Mouse (Mus musculus) MEL (cell line): ENCODE measurements around the gene Usp18. TPM values are rescaled to one million over a fixed set of nuclear protein-coding genes. Genes with fewer than 3 reads are reported as not detected.

ENCODE experiments used
- DNase-seq: peaks from one replicate; pipeline ENCODE4 v3.0.0; 2011; ENCODE audit warnings: low read depth, low spot score
- H3K27ac ChIP-seq: 2 replicates; pipeline ENCODE4 v1.5.1; 2012; ENCODE audit warnings: low read depth, mild to moderate bottlenecking, control low read depth, low read length, moderate library complexity; ENCODE audit not compliant: control insufficient read depth
- H3K27me3 ChIP-seq, 2 experiments: fragments of 150-350 bp in 1 of 2; sonication (generic) in 1 of 2; 2 replicates each; pipeline ENCODE4 v1.6.1; 2012; ENCODE audit warnings: low read length in 2 of 2, mild to moderate bottlenecking in 2 of 2, improper control_type of control experiment in 1 of 2, moderate library complexity in 1 of 2; ENCODE audit not compliant: insufficient read depth in 2 of 2, control insufficient read depth in 1 of 2
- H3K36me3 ChIP-seq, 2 experiments: 2 replicates each; pipeline ENCODE4 v1.6.1; 2012 to 2014; ENCODE audit warnings: low read length in 2 of 2, improper control_type of control experiment in 1 of 2, inconsistent platforms in 1 of 2, mild to moderate bottlenecking in 1 of 2; ENCODE audit not compliant: insufficient read depth in 2 of 2, control insufficient read depth in 1 of 2
- H3K4me1 ChIP-seq, 2 experiments: fragments of 150-350 bp in 1 of 2; sonication (generic) in 1 of 2; 2 replicates each; pipeline ENCODE4 v1.6.1; 2012; ENCODE audit warnings: low read length in 2 of 2, improper control_type of control experiment in 1 of 2, mild to moderate bottlenecking in 1 of 2; ENCODE audit not compliant: insufficient read depth in 2 of 2, control insufficient read depth in 1 of 2
- H3K4me3 ChIP-seq, 2 experiments: fragments of 150-350 bp in 1 of 2; sonication (generic) in 1 of 2; 2 replicates each; pipeline ENCODE4 v1.5.1; 2012; ENCODE audit warnings: low read depth in 2 of 2, low read length in 2 of 2, mild to moderate bottlenecking in 2 of 2, moderate library complexity in 2 of 2, control low read depth in 1 of 2, improper control_type of control experiment in 1 of 2; ENCODE audit not compliant: control insufficient read depth in 1 of 2, insufficient read depth in 1 of 2
- H3K79me2 ChIP-seq: 2 replicates; pipeline ENCODE4 v1.6.1; 2012; ENCODE audit warnings: mild to moderate bottlenecking, low read length, moderate library complexity; ENCODE audit not compliant: control insufficient read depth, poor library complexity, insufficient read depth
- H3K9ac ChIP-seq: 2 replicates; pipeline ENCODE4 v1.6.1; 2012; ENCODE audit warnings: low read depth, mild to moderate bottlenecking, control low read depth, low read length, moderate library complexity; ENCODE audit not compliant: control insufficient read depth, poor library complexity, severe bottlenecking
- H3K9me3 ChIP-seq: fragments of 150-350 bp; sonication (generic); replicated peaks from 2 replicates; pipeline ENCODE4 v1.6.1; 2012; ENCODE audit warnings: mild to moderate bottlenecking, low read length, improper control_type of control experiment, moderate library complexity; ENCODE audit not compliant: insufficient read depth
- BHLHE40 ChIP-seq: IDR thresholded peaks from 2 replicates; pipeline ENCODE4 v1.6.1; 2012; ENCODE audit warnings: low read depth, mild to moderate bottlenecking, inconsistent platforms, low read length, improper control_type of control experiment, borderline replicate concordance
- CHD1 ChIP-seq: IDR thresholded peaks from 2 replicates; pipeline ENCODE4 v1.6.1; 2012; ENCODE audit warnings: low read depth, mild to moderate bottlenecking, inconsistent platforms, low read length, improper control_type of control experiment
- E2F4 ChIP-seq: IDR thresholded peaks from 2 replicates; pipeline ENCODE4 v1.6.1; 2011; ENCODE audit warnings: low read depth, low read length, improper control_type of control experiment, borderline replicate concordance
- ELF1 ChIP-seq: IDR thresholded peaks from 2 replicates; pipeline ENCODE4 v1.6.1; 2014; ENCODE audit warnings: low read depth, mild to moderate bottlenecking, inconsistent platforms, low read length, improper control_type of control experiment, moderate library complexity
- EP300 ChIP-seq, 2 experiments: IDR thresholded peaks; 2 replicates each; pipeline ENCODE4 v1.6.1; 2011; ENCODE audit warnings: improper control_type of control experiment in 2 of 2, low read length in 2 of 2, low read depth in 1 of 2, mild to moderate bottlenecking in 1 of 2
- ETS1 ChIP-seq: IDR thresholded peaks from 2 replicates; pipeline ENCODE4 v1.6.1; 2012; ENCODE audit warnings: low read depth, mild to moderate bottlenecking, inconsistent platforms, low read length, improper control_type of control experiment, moderate library complexity
- GABPA ChIP-seq: IDR thresholded peaks from 2 replicates; pipeline ENCODE4 v1.6.1; 2012; ENCODE audit warnings: low read depth, mild to moderate bottlenecking, inconsistent platforms, low read length, improper control_type of control experiment, moderate library complexity
- GATA1 ChIP-seq: IDR thresholded peaks from 2 replicates; pipeline ENCODE4 v1.6.1; 2011; ENCODE audit warnings: low read depth, low read length, improper control_type of control experiment
- JUND ChIP-seq: IDR thresholded peaks from 2 replicates; pipeline ENCODE4 v1.6.1; 2011; ENCODE audit warnings: low read depth, mild to moderate bottlenecking, improper control_type of control experiment, low read length
- MAZ ChIP-seq: IDR thresholded peaks from 2 replicates; pipeline ENCODE4 v1.6.1; 2012; ENCODE audit warnings: low read depth, mild to moderate bottlenecking, inconsistent platforms, low read length, improper control_type of control experiment
- MEF2A ChIP-seq: IDR thresholded peaks from 2 replicates; pipeline ENCODE4 v1.6.1; 2014; ENCODE audit warnings: low read depth, mild to moderate bottlenecking, inconsistent platforms, low read length, improper control_type of control experiment; ENCODE audit not compliant: poor library complexity, insufficient replicate concordance, severe bottlenecking; ENCODE audit errors: extremely low read depth
- NRF1 ChIP-seq: IDR thresholded peaks from 2 replicates; pipeline ENCODE4 v1.6.1; 2014; ENCODE audit warnings: low read depth, mild to moderate bottlenecking, inconsistent platforms, low read length, improper control_type of control experiment, moderate library complexity; ENCODE audit not compliant: poor library complexity, insufficient read depth, severe bottlenecking
- POLR2A ChIP-seq, 2 experiments: IDR thresholded peaks; 2 replicates each; pipeline ENCODE4 v1.6.1; 2011 to 2012; ENCODE audit warnings: low read length in 2 of 2, mild to moderate bottlenecking in 2 of 2, control low read depth in 1 of 2, improper control_type of control experiment in 1 of 2, low read depth in 1 of 2, moderate library complexity in 1 of 2; ENCODE audit not compliant: control insufficient read depth in 1 of 2, insufficient read depth in 1 of 2, poor library complexity in 1 of 2
- RCOR1 ChIP-seq: IDR thresholded peaks from 2 replicates; pipeline ENCODE4 v1.6.1; 2012; ENCODE audit warnings: low read depth, mild to moderate bottlenecking, inconsistent platforms, low read length, improper control_type of control experiment
- SIN3A ChIP-seq: IDR thresholded peaks from 2 replicates; pipeline ENCODE4 v1.6.1; 2012; ENCODE audit warnings: low read length, improper control_type of control experiment, inconsistent platforms
- SMC3 ChIP-seq: IDR thresholded peaks from 2 replicates; pipeline ENCODE4 v1.6.1; 2011; ENCODE audit warnings: low read depth, low read length, improper control_type of control experiment
- TBP ChIP-seq: IDR thresholded peaks from 2 replicates; pipeline ENCODE4 v1.8.0; 2011; ENCODE audit warnings: low read depth, low read length, improper control_type of control experiment
- UBTF ChIP-seq: IDR thresholded peaks from 2 replicates; pipeline ENCODE4 v1.6.1; 2012; ENCODE audit warnings: low read depth, mild to moderate bottlenecking, inconsistent platforms, low read length, improper control_type of control experiment, moderate library complexity, borderline replicate concordance; ENCODE audit not compliant: insufficient read depth
- USF1 ChIP-seq: IDR thresholded peaks from 2 replicates; pipeline ENCODE4 v1.6.1; 2014; ENCODE audit warnings: low read depth, mild to moderate bottlenecking, inconsistent platforms, low read length, improper control_type of control experiment, moderate library complexity
- ZC3H11A ChIP-seq: IDR thresholded peaks from 2 replicates; pipeline ENCODE4 v1.6.1; 2012; ENCODE audit warnings: low read depth, mild to moderate bottlenecking, inconsistent platforms, low read length, improper control_type of control experiment
- ZKSCAN1 ChIP-seq: IDR thresholded peaks from 2 replicates; pipeline ENCODE4 v1.6.1; 2012; ENCODE audit warnings: low read depth, mild to moderate bottlenecking, inconsistent platforms, low read length, improper control_type of control experiment, moderate library complexity
- ZNF384 ChIP-seq: IDR thresholded peaks from 2 replicates; pipeline ENCODE4 v1.6.1; 2012; ENCODE audit warnings: low read depth, mild to moderate bottlenecking, inconsistent platforms, low read length, improper control_type of control experiment
- polyA plus RNA-seq, 2 experiments: library from polyadenylated mRNA; stranded (reverse) in 1 of 2; unstranded in 1 of 2; fragments of >175 nt in 1 of 2; fragments of >200 nt in 1 of 2; gene quantifications; 2 replicates each; pipeline versions ENCODE4 v1.2.1 to v1.2.4; 2012; ENCODE audit warnings: low replicate concordance in 2 of 2, low read depth in 1 of 2; ENCODE audit not compliant: insufficient read length in 2 of 2, insufficient read depth in 1 of 2, missing spikeins in 1 of 2
- total RNA-seq: library from RNA; depleted of rRNA; stranded (reverse); fragments of 300-350 nt; gene quantifications from 2 replicates; pipeline ENCODE4 v1.2.3, GENCODE M21; 2012

The Usp18 gene
- total and polyA plus RNA-seq, 3 experiments = 0.71 to 0.85 TPM; not detected in 1

DNA sequence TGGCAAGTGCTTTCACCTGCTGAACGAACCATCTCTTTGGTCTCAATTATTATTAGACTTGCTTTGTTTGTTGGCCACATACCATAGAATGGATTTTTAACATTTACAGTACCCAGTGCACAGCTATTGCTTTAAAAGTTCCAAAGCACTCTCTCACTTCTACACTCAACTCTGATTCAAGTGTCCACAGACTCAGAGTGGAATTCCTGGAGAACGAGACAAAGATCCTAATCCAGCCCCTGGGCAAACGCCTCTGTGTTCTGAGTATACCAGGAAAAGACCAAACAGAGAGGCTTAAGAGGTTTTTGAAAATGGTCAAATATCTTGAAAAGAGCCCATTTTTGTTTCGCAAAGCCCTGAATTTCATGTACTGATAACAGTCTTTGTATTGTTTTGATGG, 32.7 kb upstream of the Usp18 start:
- Histone ChIP-seq H3K4me1 (peaks cover 6 to 29% of the 10 kb centered on the region in 2 experiments), H3K9ac (no peak overlapping the region), H3K4me3 (no peak overlapping the region), H3K27ac (no peak overlapping the region), H3K79me2 (no peaks in the 10 kb centered on the region), H3K9me3 (no peaks in the 10 kb centered on the region), H3K27me3 (no peaks in the 10 kb centered on the region), H3K36me3 (peaks cover 0 to 24% of the 10 kb centered on the region in 2 experiments; a peak in 2 of 4 replicates)
- TF ChIP-seq TBP (no peak), SIN3A (no peak), GABPA (no peak), E2F4 (no peak), UBTF (no peak), ZKSCAN1 (no peak), POLR2A (IDR thresholded peaks at IDR 0.05; ENCODE audit: control insufficient read depth in 1 of 2, insufficient read depth in 1 of 2, low read depth in 1 of 2, low read length in 2 of 2, poor library complexity in 1 of 2) (no peak), MEF2A (no peak), GATA1 (no peak), RCOR1 (no peak), BHLHE40 (no peak), ELF1 (no peak), JUND (no peak)
- DNase-seq = no peak

DNA sequence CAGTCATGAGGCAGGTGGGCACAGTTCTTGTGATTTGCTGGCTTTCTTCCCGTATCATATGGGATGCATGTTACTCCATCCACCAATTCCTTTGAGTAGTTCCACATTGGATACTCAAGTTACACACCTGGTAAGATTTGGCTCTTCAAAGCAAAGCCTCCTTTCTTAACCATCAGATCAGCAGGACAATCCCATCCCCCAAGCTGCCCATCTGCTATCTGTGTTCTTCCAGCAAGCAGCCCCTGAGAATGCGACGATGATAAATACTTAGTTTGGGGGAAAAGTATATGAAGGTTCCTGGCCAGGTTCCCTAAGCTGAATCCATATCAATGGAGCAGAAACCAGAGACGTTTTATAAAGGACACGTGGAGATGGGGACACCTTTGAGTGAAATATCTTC, 31.5 kb upstream of the Usp18 start:
- no peaks in the 10 kb centered on the region for H3K27me3 ChIP-seq

DNA sequence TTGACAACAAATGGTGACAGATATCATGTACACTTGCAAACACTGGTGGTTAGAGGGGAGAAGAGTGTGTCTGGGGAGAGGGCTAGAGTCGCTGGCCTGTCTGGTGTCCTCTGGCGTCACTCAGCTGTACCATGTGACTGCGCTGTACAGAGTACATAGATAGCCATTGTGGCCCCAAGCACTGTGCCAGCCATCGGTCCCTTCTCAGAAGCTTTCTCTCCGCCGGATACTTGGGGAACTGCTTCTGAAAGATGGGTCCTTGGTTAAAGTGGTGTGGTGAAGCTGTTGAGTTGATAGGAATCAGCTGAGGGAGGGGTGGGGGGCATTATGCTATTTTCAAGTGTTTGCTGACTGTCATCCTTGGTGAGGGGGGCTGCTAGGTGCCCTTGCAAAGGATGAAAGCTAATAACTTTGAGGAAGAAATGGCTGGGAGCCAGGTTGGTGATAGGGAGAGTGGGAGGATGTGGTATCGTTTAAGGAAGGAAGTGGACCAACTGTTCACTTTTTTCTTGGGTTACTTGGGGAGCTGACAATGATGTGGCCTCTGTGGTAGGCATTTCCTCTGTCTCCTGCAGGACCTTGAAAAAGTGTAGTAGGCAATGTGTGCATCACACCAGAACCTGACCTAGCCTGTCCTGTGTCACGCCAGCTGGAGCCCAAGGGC, 30.9 kb upstream of the Usp18 start:
- Histone ChIP-seq H3K79me2 (no peaks in the 10 kb centered on the region), H3K4me3 (no peak overlapping the region; a peak in 2 of 4 replicates), H3K36me3 (peaks cover 0 to 24% of the 10 kb centered on the region in 2 experiments; a peak in 2 of 4 replicates), H3K9me3 (no peaks in the 10 kb centered on the region), H3K27me3 (no peaks in the 10 kb centered on the region), H3K4me1 (peaks cover 6 to 29% of the 10 kb centered on the region in 2 experiments), H3K9ac (peak overlapping the region; percentile 10; the same call in 1 of the 2 replicates), H3K27ac (peak overlapping the region; percentile 58)
- DNase-seq = peak; percentile 79
- no peak for TF ChIP-seq GABPA
- TF ChIP-seq CHD1 = no peak
- peak; percentile 24; the same call in 1 of the 2 replicates for TF ChIP-seq GATA1
- TF ChIP-seq RCOR1 = peak; percentile 36; the same call in 1 of the 2 replicates
- TF ChIP-seq ETS1 = peak; percentile 52
- no peak for TF ChIP-seq MEF2A
- no peak for TF ChIP-seq ZC3H11A
- no peak for TF ChIP-seq JUND
- no peak for TF ChIP-seq POLR2A (IDR thresholded peaks at IDR 0.05; ENCODE audit: control insufficient read depth in 1 of 2, insufficient read depth in 1 of 2, low read depth in 1 of 2, low read length in 2 of 2, poor library complexity in 1 of 2)
- no peak for TF ChIP-seq ZKSCAN1
- peak; percentile 73 to 77 for TF ChIP-seq EP300 (IDR thresholded peaks at IDR 0.05; ENCODE audit: low read depth in 1 of 2, low read length in 2 of 2)
- no peak; the same call in 1 of the 2 replicates for TF ChIP-seq SIN3A
- 0 out of 2 replicates have a peak, but pooled peaks have one; percentile 35 for TF ChIP-seq TBP
- TF ChIP-seq NRF1 = no peak
- peak; percentile 70; the same call in 1 of the 2 replicates for TF ChIP-seq MAZ
- peak; percentile 73 for TF ChIP-seq USF1
- peak; percentile 56; the same call in 1 of the 2 replicates for TF ChIP-seq ZNF384

More for the DNA sequence above, 31.5 kb upstream of the Usp18 start:
- Histone ChIP-seq H3K27ac (peak overlapping the region; percentile 58), H3K79me2 (no peaks in the 10 kb centered on the region), H3K4me1 (peaks cover 6 to 29% of the 10 kb centered on the region in 2 experiments), H3K9me3 (no peaks in the 10 kb centered on the region), H3K4me3 (no peak overlapping the region), H3K36me3 (peaks cover 0 to 24% of the 10 kb centered on the region in 2 experiments; a peak in 2 of 4 replicates), H3K9ac (peak overlapping the region; percentile 10; the same call in 1 of the 2 replicates)
- no peak for TF ChIP-seq SMC3
- DNase-seq = no peak
